Mouse (Mus musculus): ENCODE measurements at regions not wholly inside any gene's neighbourhood (a gene's known extent, or its start where the extent isn't known, plus 50 kb on each side); places are given as distances from the start of the nearest gene placed in this dataset.

DNA sequence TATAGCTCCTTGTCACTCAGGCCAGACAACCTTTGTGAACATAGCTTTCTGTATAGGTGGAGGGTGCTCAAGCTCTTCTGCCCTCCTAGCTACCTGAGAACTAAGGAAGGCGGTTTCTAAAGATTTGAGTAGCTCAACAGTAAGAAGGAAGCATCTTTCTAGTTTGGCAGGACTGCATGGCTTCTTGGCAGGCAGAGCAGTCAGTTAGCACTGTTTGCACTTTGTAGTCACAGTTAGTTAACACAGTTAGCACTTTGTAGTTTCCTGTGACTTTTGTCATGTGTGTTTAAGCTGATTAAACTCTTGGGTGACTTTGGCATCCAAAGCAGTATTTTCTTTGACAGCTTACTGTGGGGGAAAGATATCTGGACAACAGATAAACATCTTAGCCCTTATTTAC, 219.7 kb downstream of the Zbbx start:
- ATAC-seq = peak; percentile 76
- Histone ChIP-seq H3K36me3 (ENCODE audit: insufficient read depth) (no peaks in the 10 kb centered on the region), H3K9ac (no peak overlapping the region), H3K9me3 (ENCODE audit: low read length) (no peaks in the 10 kb centered on the region), H3K4me1 (ENCODE audit: insufficient read depth) (no peaks in the 10 kb centered on the region), H3K4me3 (ENCODE audit: low read depth, low read length) (no peak overlapping the region), H3K27me3 (ENCODE audit: insufficient read depth, low read length) (no peaks in the 10 kb centered on the region), H3K27ac (ENCODE audit: low read depth, low read length) (no peak overlapping the region), H3K4me2 (ENCODE audit: low read depth) (no peak overlapping the region)
- peak; percentile 47 for DNase-seq
- WGBS = 50% methylated on average over 1 of the region's 1 CpGs
- TF ChIP-seq CTCF (IDR thresholded peaks at IDR 0.05; ENCODE audit: low read depth) = no peak

DNA sequence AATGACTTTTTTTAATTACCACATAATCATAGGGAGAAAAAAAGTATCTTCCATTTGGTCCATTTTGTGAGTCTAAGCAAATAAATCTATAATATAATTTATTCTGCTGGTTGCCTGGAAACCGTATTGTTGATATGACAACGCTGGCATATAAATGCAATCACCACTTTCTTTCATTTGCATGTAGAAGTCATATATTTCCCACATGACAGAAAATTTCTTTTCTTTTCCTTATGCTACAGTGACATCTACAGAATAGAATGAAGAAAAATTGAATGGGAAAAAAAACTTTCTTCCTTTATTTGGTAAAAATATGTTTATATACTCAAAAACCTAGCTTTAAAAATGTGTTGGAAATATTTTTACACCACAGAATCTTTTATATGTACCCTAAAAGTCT, 243.6 kb downstream of the Zbbx start:
- no peaks in the 10 kb centered on the region for H3K27me3 ChIP-seq (ENCODE audit: insufficient read depth, low read length)
- TF ChIP-seq CTCF (IDR thresholded peaks at IDR 0.05; ENCODE audit: low read depth) = peak; percentile 35; the same call in 1 of the 2 replicates
- no peak overlapping the region for H3K9ac ChIP-seq
- H3K9me3 ChIP-seq (ENCODE audit: low read length) = no peaks in the 10 kb centered on the region
- DNase-seq (peak; percentile 69), ATAC-seq (peak; percentile 94)
- no peaks in the 10 kb centered on the region for H3K36me3 ChIP-seq (ENCODE audit: insufficient read depth)
- no peak overlapping the region for H3K4me2 ChIP-seq (ENCODE audit: low read depth)
- no peak overlapping the region for H3K4me3 ChIP-seq (ENCODE audit: low read depth, low read length)
- 45% methylated on average over 2 of the region's 2 CpGs for WGBS
- H3K4me1 ChIP-seq (ENCODE audit: insufficient read depth) = no peaks in the 10 kb centered on the region; the same call in 1 of the 2 replicates
- H3K27ac ChIP-seq (ENCODE audit: low read depth, low read length) = no peak overlapping the region

DNA sequence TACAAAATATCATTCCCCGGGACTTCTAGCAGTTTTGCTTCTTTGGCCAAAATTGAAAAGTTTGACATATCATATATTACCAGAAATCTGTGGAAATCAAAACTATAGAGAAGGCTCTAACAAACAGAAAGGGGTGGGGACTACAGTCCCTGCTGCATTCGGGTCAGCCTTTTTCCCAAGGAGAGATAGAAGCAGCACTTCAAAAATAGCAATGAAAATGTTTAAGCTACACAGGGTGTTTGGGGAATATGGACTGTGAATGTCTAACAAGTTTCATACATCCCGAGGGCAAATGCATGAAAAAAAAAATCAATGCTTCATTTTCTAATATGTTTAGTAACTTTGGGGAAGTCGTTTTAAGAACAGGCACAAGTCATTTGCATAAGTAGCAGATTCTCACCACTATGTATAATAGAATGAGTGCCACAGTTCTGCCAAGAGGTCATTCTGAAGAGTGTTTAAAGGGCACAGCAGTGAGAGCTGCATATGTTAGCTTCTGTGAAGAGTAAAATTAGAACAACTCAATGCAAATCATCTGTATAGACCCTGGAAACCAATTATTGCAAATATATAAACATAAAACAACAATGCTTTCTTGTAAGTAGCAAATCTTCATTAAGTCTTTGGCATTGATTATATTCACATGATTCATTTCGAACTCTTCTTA, 244.2 kb downstream of the Zbbx start:
- WGBS = 38% methylated on average over 5 of the region's 5 CpGs
- peak; percentile 16 for DNase-seq
- peak; percentile 80 for ATAC-seq
- no peak overlapping the region for H3K4me3 ChIP-seq (ENCODE audit: low read depth, low read length)
- no peaks in the 10 kb centered on the region for H3K9me3 ChIP-seq (ENCODE audit: low read length)
- H3K27ac ChIP-seq (ENCODE audit: low read depth, low read length) = no peak overlapping the region
- no peak for TF ChIP-seq CTCF (IDR thresholded peaks at IDR 0.05; ENCODE audit: low read depth)
- no peaks in the 10 kb centered on the region for H3K36me3 ChIP-seq (ENCODE audit: insufficient read depth)
- H3K4me2 ChIP-seq (ENCODE audit: low read depth) = 0 out of 2 replicates have a peak overlapping the region, but pooled peaks have one; percentile 6
- no peak overlapping the region for H3K9ac ChIP-seq
- H3K4me1 ChIP-seq (ENCODE audit: insufficient read depth) = no peaks in the 10 kb centered on the region; the same call in 1 of the 2 replicates
- no peaks in the 10 kb centered on the region for H3K27me3 ChIP-seq (ENCODE audit: insufficient read depth, low read length)

DNA sequence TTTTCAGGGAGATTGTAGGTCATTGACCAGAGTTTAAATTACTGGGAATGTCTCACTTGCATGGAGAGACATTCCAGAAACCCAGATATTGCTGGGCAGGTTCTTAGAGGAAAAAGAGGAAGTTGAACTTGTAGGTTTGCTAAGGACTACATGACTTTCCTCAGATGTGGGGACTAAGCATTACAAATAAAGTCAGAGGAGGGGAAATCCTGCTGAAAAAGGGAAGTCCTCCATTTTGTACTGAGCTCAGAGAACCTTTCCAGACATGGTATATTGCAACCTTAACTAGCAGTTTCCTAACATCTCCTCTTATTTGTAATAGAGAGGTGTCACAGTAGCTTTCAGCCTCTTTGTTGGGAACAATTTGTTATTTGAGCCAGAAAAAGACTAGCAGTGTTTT, 260.7 kb downstream of the Zbbx start:
- no peaks in the 10 kb centered on the region for H3K4me1 ChIP-seq (ENCODE audit: insufficient read depth)
- DNase-seq = no peak
- no peak for TF ChIP-seq CTCF (IDR thresholded peaks at IDR 0.05; ENCODE audit: low read depth)

More for the DNA sequence above, 260.7 kb downstream of the Zbbx start:
- Histone ChIP-seq H3K4me2 (ENCODE audit: low read depth) (no peak overlapping the region), H3K4me3 (ENCODE audit: low read depth, low read length) (no peak overlapping the region), H3K36me3 (ENCODE audit: insufficient read depth) (no peaks in the 10 kb centered on the region), H3K9ac (no peak overlapping the region), H3K27me3 (ENCODE audit: insufficient read depth, low read length) (no peaks in the 10 kb centered on the region), H3K27ac (ENCODE audit: low read depth, low read length) (no peak overlapping the region), H3K9me3 (ENCODE audit: low read length) (no peaks in the 10 kb centered on the region)
- ATAC-seq = no peak
